Comparison of ENCODE assay signal across 34 mouse cellular contexts in genomic region chr5:122646050-122646449, GRCm38 (mm10). TPM values are rescaled to one million over a fixed set of nuclear protein-coding genes. Genes with fewer than 3 reads are reported as not detected.
DNase-seq lines count a peak whose midpoint lies in the region; ATAC-seq lines count a peak whose summit lies in the region.
"Had no signal": no experiment of that assay in that cellular context is flagged by ENCODE, and none has a peak within 500 bp of the region (broad histone marks: within the 10 kb centered on the region; RNA-seq: fewer than 3 reads in every experiment).

No protein-coding gene starts in this region.

- H3K4me2 ChIP-seq in heart, embryonic 13.5 days = no peak overlapping the region
- H3K4me2 ChIP-seq: embryonic facial prominence, embryonic 15.5 days; forebrain, embryonic 13.5 days; heart, embryonic 11.5 days; hindbrain, embryonic 13.5 days; kidney, embryonic 15.5 days; limb, embryonic 13.5 days; liver, embryonic 11.5 days; lung, embryonic 15.5 days; midbrain, embryonic 11.5 days had no signal

- DNase-seq in heart, adult 11 months = no peak
- DNase-seq in thymus, postnatal 25 days = peak; percentile 33
- DNase-seq in thymus, adult 18-20 months = no peak
- peak; percentile 80 for DNase-seq in induced T-regulatory cell, adult 2 months (ENCODE audit: low read depth)
- DNase-seq in kidney, adult 18-20 months = no peak
- DNase-seq in lung, postnatal 25 days (ENCODE audit: low spot score) = no peak
- DNase-seq in cerebellum, adult 11-12 months = no peak
- DNase-seq: adrenal gland, postnatal 14 days; cerebellum, adult 11 months; cerebellum, postnatal 10 days; gastrocnemius, postnatal 14 days; heart, adult 18-20 months; heart, postnatal 4 days; kidney, adult 11 months; kidney, postnatal 36 days; lung, postnatal 36 days; retina, postnatal 1 day; right cerebral cortex, postnatal 14 days had no signal

- peaks cover 29% of the 10 kb centered on the region for H3K4me1 ChIP-seq in heart, embryonic 13.5 days
- H3K4me1 ChIP-seq: limb, embryonic 13.5 days had no signal

- 68% methylated on average over 11 of the region's 11 CpGs for WGBS in heart, embryonic 13.5 days

- H3K27me3 ChIP-seq in heart, embryonic 13.5 days (replicated peaks) = no peaks in the 10 kb centered on the region
- H3K27me3 ChIP-seq: CH12.LX; embryonic facial prominence, embryonic 15.5 days; hindbrain, embryonic 13.5 days; kidney, embryonic 15.5 days; limb, embryonic 13.5 days; lung, embryonic 15.5 days; neural tube, embryonic 15.5 days had no signal

- no peak overlapping the region for H3K4me3 ChIP-seq in heart, embryonic 13.5 days
- H3K4me3 ChIP-seq: embryonic facial prominence, embryonic 10.5 days; embryonic facial prominence, embryonic 15.5 days; forebrain, embryonic 13.5 days; hindbrain, embryonic 13.5 days; kidney, embryonic 15.5 days; layer of hippocampus, adult 2 months; limb, embryonic 13.5 days; lung, embryonic 15.5 days; myocyte; neural tube, embryonic 15.5 days had no signal

- no peaks in the 10 kb centered on the region for H3K36me3 ChIP-seq in heart, embryonic 13.5 days
- H3K36me3 ChIP-seq: embryonic facial prominence, embryonic 10.5 days; embryonic facial prominence, embryonic 15.5 days; hindbrain, embryonic 13.5 days; kidney, embryonic 15.5 days; limb, embryonic 13.5 days; lung, embryonic 15.5 days; neural tube, embryonic 15.5 days had no signal

- no peak overlapping the region for H3K27ac ChIP-seq in heart, embryonic 13.5 days (replicated peaks)
- H3K27ac ChIP-seq: embryonic facial prominence, embryonic 10.5 days; embryonic facial prominence, embryonic 15.5 days; forebrain, embryonic 13.5 days; hindbrain, embryonic 13.5 days; kidney, embryonic 15.5 days; layer of hippocampus, adult 2 months; limb, embryonic 13.5 days; lung, embryonic 15.5 days; neural tube, embryonic 15.5 days had no signal

- H3K9ac ChIP-seq in heart, embryonic 13.5 days = 0 out of 2 replicates have a peak overlapping the region, but pooled peaks have one; percentile 1
- H3K9ac ChIP-seq: embryonic facial prominence, embryonic 15.5 days; forebrain, embryonic 13.5 days; hindbrain, embryonic 13.5 days; kidney, embryonic 15.5 days; limb, embryonic 13.5 days; lung, embryonic 15.5 days; neural tube, embryonic 15.5 days had no signal

- no peaks in the 10 kb centered on the region for H3K9me3 ChIP-seq in heart, embryonic 13.5 days
- H3K9me3 ChIP-seq: embryonic facial prominence, embryonic 10.5 days; embryonic facial prominence, embryonic 15.5 days; forebrain, embryonic 13.5 days; hindbrain, embryonic 13.5 days; kidney, embryonic 15.5 days; limb, embryonic 13.5 days; lung, embryonic 15.5 days; neural tube, embryonic 15.5 days had no signal

- ATAC-seq in heart, embryonic 13.5 days (ENCODE audit: extremely low read depth, insufficient number of reproducible peaks, low FRiP score, low TSS enrichment) = no peak
- ATAC-seq: forebrain, embryonic 13.5 days; midbrain, embryonic 16.5 days had no signal

RNA-seq across cellular contexts. Expression of gene P2rx7, which starts 2.3 kb away (rescaled TPM):
- polyA plus RNA-seq in heart, embryonic 13.5 days (2015; fragmentation: Nextera tagmentation; extraction: Ambion mirVana) = 1.3 and 1.6 TPM in 2 replicates

RNA-seq across cellular contexts. Expression of gene Ift81, which starts 31.7 kb away (rescaled TPM):
- polyA plus RNA-seq in heart, embryonic 13.5 days (2015; fragmentation: Nextera tagmentation; extraction: Ambion mirVana) = 23.8 and 30.7 TPM in 2 replicates

Comparison
In these comparisons a context has a peak if more than half of its experiments do, and no peak if none do; other contexts are left out.
1. DNase-seq: peak in thymus, postnatal 25 days (single experiment) and induced T-regulatory cell, adult 2 months (single experiment); none in heart, adult 11 months (single experiment), thymus, adult 18-20 months (0 of 2), kidney, adult 18-20 months (single experiment), lung, postnatal 25 days (single experiment) and cerebellum, adult 11-12 months (single experiment).